Mouse (Mus musculus): ENCODE measurements around the gene Ifnk.

The Ifnk gene

GRCm38 (mm10) chr4:35151756-35152155 is at the start of gene Ifnk:
Gene Ifnk, plus strand, starts transcription at chr4:35152056.
- no peak for DNase-seq (ENCODE audit: low spot score in 2 of 2)

GRCm38 (mm10) chr4:35105115-35105773 is 46.6 kb upstream of the Ifnk start:
- no peak for DNase-seq (ENCODE audit: low spot score in 2 of 2)

DNA sequence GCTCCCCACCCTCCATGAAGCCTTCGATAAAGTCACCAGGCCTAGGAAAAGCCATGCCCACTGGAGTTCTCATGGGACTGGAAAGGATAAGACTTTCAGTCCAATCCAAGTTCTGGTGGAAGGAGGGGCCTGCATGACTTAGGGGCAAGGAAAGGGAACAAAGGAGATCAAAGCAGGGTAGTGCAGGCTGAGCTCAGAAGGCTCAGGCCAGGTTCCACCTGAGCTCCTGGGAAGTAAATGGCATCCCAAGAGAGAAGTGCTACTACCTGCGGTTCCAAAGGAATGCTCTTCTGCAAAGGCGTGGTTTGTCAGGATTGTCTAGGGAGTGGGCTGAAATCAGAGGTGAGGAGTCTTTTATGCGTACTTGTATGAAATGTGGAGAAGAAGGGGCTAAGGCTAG is 39.4 kb upstream of the Ifnk start:
- no peak for DNase-seq (ENCODE audit: low spot score in 2 of 2)

DNA sequence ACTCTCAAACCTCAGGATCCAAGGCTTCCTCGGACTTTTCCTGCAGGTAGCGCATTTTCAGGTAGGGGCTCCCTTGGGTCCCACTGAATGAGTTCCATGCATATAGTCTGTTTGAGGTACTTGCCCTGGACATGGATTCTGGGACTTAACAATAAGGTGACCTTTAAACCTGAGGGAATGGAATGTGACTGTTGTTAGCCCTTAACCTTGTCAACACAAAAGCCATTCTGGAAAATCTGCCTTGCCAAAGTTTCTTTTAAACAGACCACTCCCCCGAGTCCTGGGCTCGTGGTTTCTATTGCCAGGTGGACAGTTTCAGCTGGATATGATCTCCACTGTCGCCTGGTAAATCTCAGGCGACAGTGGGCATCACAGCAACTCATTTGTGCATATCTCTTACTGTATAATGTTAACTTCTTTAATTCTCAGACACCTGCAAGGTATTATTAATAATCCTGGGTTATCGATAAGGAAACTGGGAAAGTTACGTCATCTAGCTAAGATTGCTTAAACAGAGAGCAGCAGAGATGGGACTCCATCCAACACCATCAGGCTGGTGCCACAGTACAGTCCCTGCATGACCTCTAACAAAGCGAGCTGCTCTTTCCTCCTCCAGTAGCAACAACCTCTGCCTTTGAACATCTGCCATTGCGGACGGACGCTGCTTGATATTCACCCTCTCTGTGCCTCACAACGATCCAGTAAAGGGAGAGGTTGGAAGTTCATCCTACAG is 38.2 kb upstream of the Ifnk start:
- no peak for DNase-seq (ENCODE audit: low spot score in 2 of 2)

DNA sequence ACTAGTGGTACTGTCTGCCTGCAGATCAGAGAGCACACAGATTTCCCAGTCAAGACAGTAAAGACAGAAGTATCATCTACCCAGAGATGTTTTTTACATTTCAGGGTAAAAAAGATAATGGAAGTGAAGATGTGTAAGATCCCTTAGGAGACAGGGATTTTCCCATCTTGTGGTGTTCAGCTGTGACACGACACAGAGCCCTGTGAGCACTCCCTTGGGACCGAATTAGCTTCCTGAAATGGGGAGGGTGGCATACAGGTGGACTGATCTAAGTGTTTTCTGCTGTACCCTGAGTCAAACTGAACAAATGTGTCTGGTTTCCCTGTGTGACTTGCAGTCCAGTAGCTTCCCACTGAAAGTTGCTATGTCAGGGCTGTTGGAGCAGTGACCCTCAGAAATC is 36.9 kb upstream of the Ifnk start:
- DNase-seq (ENCODE audit: low spot score in 2 of 2) = no peak

GRCm38 (mm10) chr4:35115933-35116332 is 35.9 kb upstream of the Ifnk start:
- DNase-seq (ENCODE audit: low spot score in 2 of 2) = no peak

DNA sequence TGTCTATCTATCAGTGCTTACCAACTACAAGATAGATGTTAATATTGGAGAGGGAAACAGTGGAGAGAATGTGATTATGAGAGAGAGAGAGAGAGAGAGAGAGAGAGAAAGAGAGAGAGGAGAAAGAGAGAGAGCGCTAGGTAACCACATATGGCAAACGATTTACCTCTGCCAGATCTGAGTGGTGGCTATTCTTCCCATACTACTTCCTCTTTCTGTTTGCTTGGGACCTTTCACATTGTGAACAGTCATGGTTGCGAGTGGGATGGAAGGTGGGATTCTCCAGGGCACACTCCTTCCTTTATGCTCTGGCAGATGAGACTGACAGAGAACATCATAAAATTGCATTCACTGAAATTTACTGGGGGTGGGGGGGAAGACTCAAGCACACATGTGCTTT is 34.7 kb upstream of the Ifnk start:
- DNase-seq (ENCODE audit: low spot score in 2 of 2) = no peak

DNA sequence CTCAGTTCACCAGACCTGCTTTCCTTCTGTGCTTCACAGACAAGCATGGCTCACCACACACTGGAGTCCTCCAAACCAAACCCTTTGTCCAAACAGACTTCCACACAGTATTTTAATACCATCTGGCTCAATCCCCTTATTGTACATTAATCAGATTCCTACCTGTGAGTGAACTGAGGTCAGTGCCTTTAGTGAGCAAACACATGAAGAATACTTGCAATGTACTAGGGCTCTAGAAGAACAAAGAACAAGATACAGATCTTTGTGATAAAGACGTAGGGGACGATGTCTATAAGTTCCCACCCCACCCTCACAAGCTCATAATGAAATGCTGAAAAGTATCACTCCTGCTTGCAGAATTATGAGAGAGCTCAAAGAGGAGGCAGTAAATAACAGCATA is 33.0 kb upstream of the Ifnk start:
- DNase-seq (ENCODE audit: low spot score in 2 of 2) = no peak

DNA sequence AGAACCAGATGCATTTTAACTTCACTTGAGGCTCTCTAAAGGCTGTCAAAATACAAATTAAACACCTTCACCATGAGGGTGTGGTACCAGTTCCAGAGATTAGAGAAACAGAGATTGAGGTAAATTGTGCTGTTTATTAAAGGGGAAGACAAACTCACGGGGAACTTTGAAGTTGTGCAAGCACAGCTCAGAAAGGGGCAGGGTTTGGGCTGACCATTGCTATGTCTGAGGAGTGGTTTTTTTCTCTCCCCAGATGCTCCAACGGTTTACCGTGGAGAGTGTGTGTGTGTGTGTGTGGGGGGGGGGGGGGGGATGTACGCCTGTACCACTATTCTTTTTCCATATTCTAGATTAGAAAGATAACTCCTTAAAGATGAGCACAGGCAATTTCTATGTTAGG is 31.7 kb upstream of the Ifnk start:
- no peak for DNase-seq (ENCODE audit: low spot score in 2 of 2)

DNA sequence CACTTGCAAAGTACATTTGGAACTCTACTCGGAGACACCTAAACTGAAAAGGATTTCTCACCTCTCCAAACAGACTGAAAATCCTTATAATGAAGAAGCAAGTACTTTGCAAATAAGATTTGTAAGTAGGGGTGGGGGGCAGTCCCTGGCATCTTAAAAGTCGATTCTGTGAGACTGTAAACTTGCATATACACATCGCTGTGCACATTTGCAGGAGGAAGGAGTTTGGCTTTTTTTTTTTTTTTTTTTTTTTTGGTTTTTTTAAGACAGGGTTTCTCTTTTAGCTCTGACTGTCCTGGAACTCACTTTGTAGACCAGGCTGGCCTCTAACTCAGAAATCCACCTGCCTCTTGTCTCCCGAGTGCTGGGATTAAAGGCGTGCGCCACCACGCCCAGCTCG is 31.3 kb upstream of the Ifnk start:
- no peak for DNase-seq (ENCODE audit: low spot score in 2 of 2)

DNA sequence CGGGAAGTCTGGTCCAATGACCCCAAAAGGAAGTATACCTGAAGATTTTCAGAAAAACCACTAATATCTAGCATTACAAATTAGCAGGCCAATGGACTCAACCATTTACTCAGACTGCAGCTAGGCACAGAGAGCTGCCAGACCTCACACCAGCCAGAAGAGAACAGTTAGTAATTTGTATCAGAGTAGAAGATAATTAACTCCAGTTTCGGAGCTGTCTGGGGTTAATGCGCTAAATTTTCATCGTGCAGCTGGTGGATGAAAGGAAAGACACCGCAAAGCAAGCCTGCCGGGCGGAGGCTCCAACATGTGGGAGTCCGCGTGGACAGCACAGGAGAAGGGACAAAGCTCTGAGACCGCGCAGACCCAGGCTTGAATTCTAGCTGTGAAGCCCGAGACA is 30.8 kb upstream of the Ifnk start:
- no peak for DNase-seq (ENCODE audit: low spot score in 2 of 2)

DNA sequence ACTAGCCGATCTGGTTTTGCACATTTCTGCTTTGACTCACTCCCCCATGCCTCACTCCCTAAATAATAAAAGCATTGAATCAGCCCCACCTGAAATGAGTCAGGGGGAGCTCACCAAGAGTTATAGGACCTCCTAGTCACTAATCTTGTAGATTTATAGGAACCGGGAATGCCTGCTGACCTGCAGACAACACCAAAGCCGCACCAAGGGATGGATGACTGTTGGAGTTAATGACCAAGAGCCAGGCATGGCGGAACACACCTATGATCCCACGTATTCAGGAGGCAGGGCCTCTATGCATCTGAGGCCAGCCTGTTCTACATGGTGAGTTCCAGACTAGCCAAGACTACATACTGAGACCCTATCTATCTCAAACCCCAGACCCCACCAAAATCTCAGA is 28.8 kb upstream of the Ifnk start:
- no peak for DNase-seq (ENCODE audit: low spot score in 2 of 2)

DNA sequence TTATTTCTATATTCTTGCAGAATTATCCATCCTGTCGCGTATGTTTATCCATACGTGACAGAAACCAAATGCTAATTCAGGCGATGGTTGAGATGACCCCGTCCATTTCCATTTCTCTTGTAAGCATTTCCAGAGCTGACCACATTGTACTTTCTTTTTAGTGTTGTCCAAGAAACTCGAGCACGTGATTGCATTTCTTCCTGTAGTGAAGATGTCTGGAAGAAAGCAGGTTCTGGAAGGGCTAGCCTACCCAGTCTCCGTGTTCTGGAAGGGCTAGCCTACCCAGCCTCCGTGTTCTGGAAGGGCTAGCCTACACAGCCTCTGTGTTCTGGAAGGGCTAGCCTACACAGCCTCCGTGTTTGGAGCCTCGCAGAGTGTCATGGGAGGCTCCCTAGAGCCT is 27.8 kb upstream of the Ifnk start:
- DNase-seq (ENCODE audit: low spot score in 2 of 2) = no peak

- no peak for DNase-seq (ENCODE audit: low spot score in 2 of 2)
Measured at GRCm38 (mm10) chr4:35125299-35125777, 26.5 kb upstream of the Ifnk start.

DNA sequence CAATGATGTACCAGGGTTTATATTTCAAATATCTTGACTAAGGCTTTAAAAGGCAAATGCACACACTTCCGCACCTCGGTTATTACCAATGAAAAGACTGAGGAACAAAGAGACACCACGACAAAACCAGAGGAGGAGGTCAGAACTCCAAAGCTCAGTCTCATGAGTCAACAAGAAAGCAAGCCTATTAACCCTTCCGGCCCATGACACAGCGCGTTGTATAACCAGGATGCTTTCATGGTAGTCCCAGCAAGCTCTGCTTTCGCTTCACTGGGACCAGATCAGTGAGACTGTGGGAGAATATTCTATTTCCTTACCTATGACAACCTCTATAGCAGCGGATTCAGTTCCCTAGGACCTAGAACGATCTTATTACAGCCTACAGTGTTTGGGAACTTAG is 25.1 kb upstream of the Ifnk start:
- no peak for DNase-seq (ENCODE audit: low spot score in 2 of 2)

DNA sequence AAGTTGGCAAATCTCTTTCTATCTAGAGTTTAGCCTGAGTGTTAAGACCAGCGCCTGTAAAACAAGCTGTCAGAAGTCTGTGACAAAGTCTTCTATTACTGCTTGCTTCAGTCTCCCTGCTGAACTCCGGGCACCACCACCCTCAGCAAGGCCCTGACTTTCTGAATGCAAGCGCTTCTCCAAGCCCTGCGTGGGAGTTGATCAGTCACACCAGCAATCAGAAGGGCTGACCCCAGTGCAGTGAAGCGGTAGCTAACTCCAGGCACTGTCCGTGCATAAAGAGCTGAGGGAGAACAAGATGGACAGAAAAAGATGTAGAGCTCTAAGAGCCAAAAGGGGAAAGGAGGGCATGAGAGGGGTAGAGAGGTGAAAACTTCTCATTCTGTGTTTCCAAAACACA is 24.1 kb upstream of the Ifnk start:
- no peak for DNase-seq (ENCODE audit: low spot score in 2 of 2)

DNA sequence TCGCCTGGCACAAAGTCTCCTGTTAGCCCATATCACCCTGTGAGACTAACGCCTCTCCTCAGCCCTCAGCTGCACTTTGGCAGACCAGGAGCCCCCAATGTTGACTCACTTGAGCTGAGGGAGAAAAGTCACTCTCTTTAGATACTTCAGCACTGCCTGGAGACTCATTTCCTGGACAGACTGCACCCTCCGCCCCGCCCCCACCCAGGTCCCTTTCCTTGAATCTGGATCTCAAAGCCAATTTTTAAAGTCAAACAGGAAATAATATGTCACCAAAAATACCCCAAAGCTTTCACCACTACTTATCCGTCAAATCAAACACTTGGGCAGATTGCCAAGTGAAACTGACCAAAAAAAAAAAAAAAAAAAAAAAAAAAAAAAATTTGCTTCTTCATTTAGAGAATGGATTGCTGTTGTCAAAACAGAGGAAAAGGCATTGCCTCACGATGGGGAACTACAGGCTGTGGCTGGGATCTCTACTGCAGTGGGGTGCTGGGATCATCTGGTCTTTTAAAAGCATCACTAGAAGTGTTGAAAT is 21.4 kb upstream of the Ifnk start:
- DNase-seq (ENCODE audit: low spot score in 2 of 2) = no peak

GRCm38 (mm10) chr4:35131592-35131991 is 20.3 kb upstream of the Ifnk start:
- DNase-seq (ENCODE audit: low spot score in 2 of 2) = no peak

DNA sequence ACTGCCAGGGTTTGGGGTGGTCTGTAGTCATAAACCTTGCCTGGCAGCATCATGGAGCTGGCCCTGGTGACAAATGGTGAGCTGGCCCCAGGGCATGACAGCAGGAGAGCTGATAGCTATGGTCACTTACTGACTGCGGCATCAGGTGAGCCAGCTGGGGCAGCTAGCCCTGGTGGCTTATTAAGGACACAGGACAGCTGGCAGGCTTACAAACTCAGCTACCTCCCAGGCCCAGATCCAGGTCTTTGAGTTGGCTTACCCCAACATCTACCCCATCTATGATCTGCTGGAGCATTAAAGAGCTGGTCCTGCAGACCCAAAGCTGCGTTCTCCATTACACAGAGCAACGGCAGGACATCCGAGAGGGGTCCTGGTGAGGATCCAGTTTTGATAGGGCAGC is 18.4 kb upstream of the Ifnk start:
- DNase-seq (ENCODE audit: low spot score in 2 of 2) = no peak

DNA sequence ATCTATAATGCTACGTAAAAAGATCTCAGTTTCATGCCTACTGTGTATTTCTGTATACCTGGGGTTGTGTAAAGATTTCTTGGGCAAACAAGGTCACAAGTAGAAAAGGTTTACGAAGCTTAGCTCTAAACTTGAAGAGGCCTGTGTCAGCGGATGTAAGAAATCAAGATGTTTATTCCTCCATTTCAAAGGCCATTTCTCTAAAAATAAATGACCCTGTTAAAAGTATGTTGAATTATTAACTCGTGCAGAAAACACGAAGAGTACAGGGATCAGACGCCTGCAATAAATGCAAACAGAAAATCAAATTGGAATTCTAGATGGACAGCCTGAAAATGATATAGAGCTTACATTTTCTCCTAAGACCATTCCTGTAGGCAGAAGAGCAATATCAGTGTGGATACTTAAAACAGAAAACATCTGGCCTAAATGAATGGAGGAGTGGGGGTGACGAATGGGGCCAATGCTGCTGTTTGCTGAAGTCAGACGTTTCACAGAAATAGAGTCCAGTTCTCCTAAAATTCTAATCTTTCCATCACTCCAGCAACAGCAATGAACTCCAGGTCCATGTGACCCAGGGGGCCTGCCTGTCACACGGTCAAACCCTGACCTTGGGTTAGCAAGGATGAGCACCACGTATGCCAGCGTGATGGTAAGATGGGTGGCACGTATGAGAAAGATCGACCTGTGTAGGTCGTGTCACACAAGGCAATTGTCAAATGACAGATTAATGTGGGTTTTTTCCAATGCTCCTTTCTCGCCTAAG is 16.8 kb upstream of the Ifnk start:
- no peak for DNase-seq (ENCODE audit: low spot score in 2 of 2)

DNA sequence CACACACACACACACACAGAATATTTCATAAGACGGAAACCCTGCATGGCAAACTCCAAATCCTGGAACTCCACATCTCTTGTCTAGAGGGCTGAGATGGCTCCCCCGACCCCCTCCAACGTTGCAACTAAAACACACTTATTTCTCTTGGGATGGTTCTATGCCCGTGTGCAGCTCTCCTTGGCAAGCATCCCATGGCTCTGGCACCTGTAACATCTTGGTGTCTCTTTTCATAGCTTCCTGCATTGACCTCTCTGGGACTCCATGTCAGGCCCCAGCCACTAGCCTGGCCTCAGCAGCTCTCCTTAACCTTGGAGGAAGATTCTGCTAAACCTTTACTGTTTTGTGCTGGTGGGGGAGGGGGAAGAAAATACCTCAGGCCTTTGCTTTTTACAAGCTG is 16.1 kb upstream of the Ifnk start:
- no peak for DNase-seq (ENCODE audit: low spot score in 2 of 2)

GRCm38 (mm10) chr4:35136996-35137395 is 14.9 kb upstream of the Ifnk start:
- no peak for DNase-seq (ENCODE audit: low spot score in 2 of 2)

DNA sequence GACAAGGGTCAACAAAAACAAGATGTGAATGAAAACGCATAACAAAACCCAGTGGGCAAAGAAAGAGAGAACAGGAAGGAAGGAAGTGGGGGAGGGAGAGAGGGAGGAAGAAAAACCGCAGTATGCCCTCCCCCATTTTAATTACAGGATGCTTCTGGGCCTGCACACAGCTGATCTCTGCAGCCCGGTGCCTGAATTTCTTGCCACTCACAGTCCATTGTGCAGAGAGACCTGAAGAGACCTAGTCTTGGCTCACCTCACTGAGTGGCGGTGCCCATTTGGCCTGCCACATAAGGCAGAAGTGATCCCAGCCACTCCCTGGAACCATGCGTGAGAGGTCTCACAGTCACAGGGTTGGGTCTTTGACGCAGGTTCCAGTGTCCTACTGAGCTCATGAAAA is 13.8 kb upstream of the Ifnk start:
- DNase-seq (ENCODE audit: low spot score in 2 of 2) = no peak
